Mouse (Mus musculus) heart, postnatal 36 days (tissue): ENCODE results near the gene Pip4k2a. TPM values are rescaled to one million over a fixed set of nuclear protein-coding genes. Genes with fewer than 3 reads are reported as not detected.

ENCODE experiments used
- DNase-seq, 2 experiments: peaks; one replicate each; pipeline ENCODE4 v3.0.0; 2021 to 2022
- intact Hi-C: fragments of 180-260 bp; cut with DNase I; formaldehyde crosslinking; loops from one replicate; pipeline ENCODE4 v1.15.1; 2025
- total RNA-seq, 2 experiments: library from RNA; stranded (reverse); gene quantifications; 2 replicates each; pipeline ENCODE4 v1.2.3; 2021

Gene Pip4k2a
- total RNA-seq, 2 experiments from 2014 or later = 8.0 to 8.6 TPM

GRCm38 (mm10) chr2:18958044-18958443 lies 39.9 kb downstream of the Pip4k2a start:
- intact Hi-C loops = no loop called here
- no peak for DNase-seq

- no peak for DNase-seq
- intact Hi-C loops = no loop called here
Observed at GRCm38 (mm10) chr2:18957459-18957858, 40.5 kb downstream of the Pip4k2a start.

- no peak for DNase-seq
- intact Hi-C loops = no loop called here
Observed at GRCm38 (mm10) chr2:18956945-18957344, 41.0 kb downstream of the Pip4k2a start.

- intact Hi-C loops = no loop called here
- DNase-seq = no peak
Observed at GRCm38 (mm10) chr2:18956424-18956823, 41.5 kb downstream of the Pip4k2a start.

- no peak for DNase-seq
- intact Hi-C loops = no loop called here
Observed at GRCm38 (mm10) chr2:18955671-18956070, 42.3 kb downstream of the Pip4k2a start.

GRCm38 (mm10) chr2:18955022-18955421 lies 42.9 kb downstream of the Pip4k2a start:
- intact Hi-C loops = no loop called here
- DNase-seq = no peak

- intact Hi-C loops = loop anchor here (5.0 kb wide), 1 partner anchor 367 kb away; no protein-coding TSS in a partner anchor
- DNase-seq = no peak
Observed at GRCm38 (mm10) chr2:18954422-18954821, 43.5 kb downstream of the Pip4k2a start.

GRCm38 (mm10) chr2:18952102-18952673 lies 45.7 kb downstream of the Pip4k2a start:
- DNase-seq = no peak
- intact Hi-C loops = loop anchor here (5.0 kb wide), 1 partner anchor 365 kb away; no protein-coding TSS in a partner anchor

GRCm38 (mm10) chr2:18950758-18951157 lies 47.2 kb downstream of the Pip4k2a start:
- intact Hi-C loops = loop anchor here (5.0 kb wide), 1 partner anchor 363 kb away; no protein-coding TSS in a partner anchor
- DNase-seq = no peak

GRCm38 (mm10) chr2:18948741-18949140 lies 49.2 kb downstream of the Pip4k2a start:
- intact Hi-C loops = no loop called here
- DNase-seq = no peak

GRCm38 (mm10) chr2:18947669-18948459 lies 50.1 kb downstream of the Pip4k2a start:
- intact Hi-C loops = no loop called here
- no peak for DNase-seq

GRCm38 (mm10) chr2:18945438-18945837 lies 52.5 kb downstream of the Pip4k2a start:
- intact Hi-C loops = no loop called here
- no peak for DNase-seq

GRCm38 (mm10) chr2:18943930-18944329 lies 54.0 kb downstream of the Pip4k2a start:
- DNase-seq = no peak
- intact Hi-C loops = no loop called here

GRCm38 (mm10) chr2:18943366-18943765 lies 54.6 kb downstream of the Pip4k2a start:
- intact Hi-C loops = no loop called here
- DNase-seq = no peak

GRCm38 (mm10) chr2:18940693-18941270 lies 57.1 kb downstream of the Pip4k2a start:
- DNase-seq = no peak
- intact Hi-C loops = no loop called here

GRCm38 (mm10) chr2:18938923-18939329 lies 59.0 kb downstream of the Pip4k2a start:
- intact Hi-C loops = loop anchor here (5.0 kb wide), 1 partner anchor 58 kb away; the partner anchor contains the start of genes 4930426L09Rik and Pip4k2a
- DNase-seq = no peak

- no peak for DNase-seq
- intact Hi-C loops = loop anchor here (5.0 kb wide), 1 partner anchor 59 kb away; the partner anchor contains the start of genes 4930426L09Rik and Pip4k2a
Observed at GRCm38 (mm10) chr2:18938232-18938631, 59.7 kb downstream of the Pip4k2a start.

- intact Hi-C loops = loop anchor here (5.0 kb wide), 1 partner anchor 60 kb away; the partner anchor contains the start of genes 4930426L09Rik and Pip4k2a
- no peak for DNase-seq
Observed at GRCm38 (mm10) chr2:18937611-18938010, 60.3 kb downstream of the Pip4k2a start.

GRCm38 (mm10) chr2:18936446-18936845 lies 61.5 kb downstream of the Pip4k2a start:
- no peak for DNase-seq
- intact Hi-C loops = loop anchor here (5.0 kb wide), 1 partner anchor 61 kb away; the partner anchor contains the start of genes 4930426L09Rik and Pip4k2a

- intact Hi-C loops = loop anchor here (5.0 kb wide), 1 partner anchor 62 kb away; the partner anchor contains the start of genes 4930426L09Rik and Pip4k2a
- DNase-seq = no peak
Observed at GRCm38 (mm10) chr2:18935581-18936027, 62.3 kb downstream of the Pip4k2a start.

GRCm38 (mm10) chr2:18934131-18934530 lies 63.8 kb downstream of the Pip4k2a start:
- DNase-seq = no peak
- intact Hi-C loops = no loop called here
